Comparison of ENCODE assay signal across 17 mouse cellular contexts in the genomic region with DNA sequence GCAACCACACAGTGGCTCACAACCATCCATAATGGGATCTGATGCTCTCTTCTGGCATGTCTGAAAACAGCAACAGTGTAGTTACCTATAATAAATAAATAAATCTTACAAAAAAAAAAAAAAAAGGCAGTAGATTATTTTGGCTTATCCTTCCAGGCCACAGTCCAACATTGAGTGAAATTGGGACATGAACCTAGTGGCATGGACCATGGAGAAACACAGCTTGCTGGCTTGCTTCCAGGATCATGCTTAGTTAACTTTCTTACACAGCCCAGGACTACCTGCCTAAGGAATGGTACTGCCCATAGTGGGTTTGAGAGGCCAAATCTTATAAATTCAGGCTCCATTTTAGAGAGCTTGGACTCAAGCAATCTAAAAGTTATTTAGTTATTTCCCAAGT. TPM values are rescaled to one million over a fixed set of nuclear protein-coding genes. Genes with fewer than 3 reads are reported as not detected.
"Had no signal": no experiment of that assay in that cellular context is flagged by ENCODE, and none has a peak within 500 bp of the region (broad histone marks: within the 10 kb centered on the region; RNA-seq: fewer than 3 reads in every experiment).

No protein-coding gene starts in this region.

- H3K4me3 ChIP-seq: neural tube, embryonic 13.5 days; neural tube, embryonic 15.5 days; stomach, embryonic 15.5 days had no signal

- H3K9me3 ChIP-seq: neural tube, embryonic 13.5 days; neural tube, embryonic 15.5 days; stomach, embryonic 15.5 days had no signal

- H3K27me3 ChIP-seq: neural tube, embryonic 13.5 days; neural tube, embryonic 15.5 days; stomach, embryonic 15.5 days had no signal

- H3K9ac ChIP-seq: neural tube, embryonic 13.5 days; neural tube, embryonic 15.5 days; stomach, embryonic 15.5 days had no signal

- H3K4me1 ChIP-seq: stomach, embryonic 15.5 days had no signal

- H3K27ac ChIP-seq: stomach, embryonic 15.5 days; stomach, postnatal 0 days had no signal

- DNase-seq: retina, postnatal 1 day; right cerebral cortex, adult 18-20 months; right cerebral cortex, postnatal 14 days; right cerebral cortex, postnatal 25 days; right cerebral cortex, postnatal 4 days; spleen, adult 18-20 months; thymus, adult 18-20 months; thymus, adult 2 months; thymus, postnatal 14 days; thymus, postnatal 25 days; thymus, postnatal 36 days; thymus, postnatal 4 days had no signal

- H3K36me3 ChIP-seq: neural tube, embryonic 13.5 days; neural tube, embryonic 15.5 days; stomach, embryonic 15.5 days had no signal

- H3K4me2 ChIP-seq: neural tube, embryonic 13.5 days; neural tube, embryonic 15.5 days; stomach, embryonic 15.5 days had no signal

RNA-seq across cellular contexts. Expression of a gene that starts 47.5 kb away (rescaled TPM):
- total RNA-seq: neutrophil, adult 5-6 weeks had no signal
